Mouse (Mus musculus) thymus, adult 2 months (tissue): ENCODE results near the gene Creb3l2. TPM values are rescaled to one million over a fixed set of nuclear protein-coding genes. Genes with fewer than 3 reads are reported as not detected.
A peak's percentile ranks its signal among the peaks of the same experiment; 100 is the strongest.
"Not testable (repeated sequence)": the region's sequence is repeated elsewhere in the genome, so short reads cannot be mapped to it uniquely, and the experiment has no call there.

ENCODE experiments used
- DNase-seq: peaks from one replicate; pipeline ENCODE4 v3.0.0; 2021
- H3K27ac ChIP-seq: fragments of 200-500 bp; 2 replicates; pipeline ENCODE4 v1.5.1; 2012; ENCODE audit warnings: low read length, control low read depth; ENCODE audit not compliant: control insufficient read depth, insufficient read depth
- H3K27me3 ChIP-seq: fragments of 200-500 bp; 2 replicates; pipeline ENCODE4 v1.6.1; 2012; ENCODE audit warnings: mild to moderate bottlenecking, low read length, moderate library complexity, mixed read lengths; ENCODE audit not compliant: control insufficient read depth, insufficient read depth
- H3K36me3 ChIP-seq: fragments of 200-500 bp; 2 replicates; pipeline ENCODE4 v1.6.1; 2012; ENCODE audit warnings: mild to moderate bottlenecking, low read length, moderate library complexity; ENCODE audit not compliant: control insufficient read depth, insufficient read depth
- H3K4me1 ChIP-seq: fragments of 200-500 bp; replicated peaks from 2 replicates; pipeline ENCODE4 v1.6.1; 2012; ENCODE audit warnings: low read length; ENCODE audit not compliant: control insufficient read depth, insufficient read depth
- H3K4me3 ChIP-seq: fragments of 200-500 bp; 2 replicates; pipeline ENCODE4 v1.5.1; 2012; ENCODE audit warnings: mild to moderate bottlenecking, low read length, control low read depth, moderate library complexity; ENCODE audit not compliant: control insufficient read depth, insufficient read depth
- CTCF ChIP-seq: fragments of 200-500 bp; IDR thresholded peaks from 2 replicates; pipeline ENCODE4 v1.5.1; 2012; ENCODE audit warnings: mild to moderate bottlenecking, control low read depth, low read length, moderate library complexity, borderline replicate concordance; ENCODE audit not compliant: control insufficient read depth, poor library complexity, insufficient read depth; ENCODE audit errors: extremely low read depth
- POLR2A ChIP-seq: fragments of 200-500 bp; IDR thresholded peaks from 2 replicates; pipeline ENCODE4 v1.6.1; 2012; ENCODE audit warnings: mild to moderate bottlenecking, low read length, control low read depth, moderate library complexity; ENCODE audit not compliant: control insufficient read depth, poor library complexity, insufficient read depth; ENCODE audit errors: extremely low read depth
- WGBS: fragments of 180-500 bp; shearing (Covaris S2); methylation state at CpG from one replicate; pipeline ENCODE4 v1.1.7; 2018; 5-methylcytosine and 5-hydroxymethylcytosine counted together
- polyA plus RNA-seq: library from polyadenylated mRNA; depleted of rRNA; stranded (reverse); fragments of >200 nt; gene quantifications from 2 replicates; pipeline ENCODE4 v1.2.3, GENCODE M21; 2012

The Creb3l2 gene
- polyA plus RNA-seq, 1 experiment = 9.9 TPM

DNA sequence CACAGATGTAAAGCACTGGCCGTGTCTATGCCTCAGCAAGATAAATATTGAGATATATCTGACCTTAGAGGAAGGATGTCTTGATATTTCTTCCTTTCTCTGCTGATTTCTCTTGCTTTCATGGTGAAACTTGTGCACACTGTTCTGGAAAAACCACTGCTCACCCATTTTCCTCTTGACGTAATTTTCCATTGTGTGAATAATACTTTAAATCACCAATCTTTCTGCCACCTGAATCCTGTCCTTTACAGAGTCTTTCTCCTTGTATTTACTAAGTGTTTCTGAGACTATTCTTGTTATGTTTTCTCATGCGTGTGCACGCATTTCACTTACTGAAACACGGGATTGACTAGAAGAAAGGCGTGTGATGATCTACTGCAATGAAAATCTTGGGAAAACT, 18.7 kb upstream of the Creb3l2 start:
- Histone ChIP-seq H3K4me3 (no peak overlapping the region), H3K27ac (no peak overlapping the region), H3K36me3 (no peaks in the 10 kb centered on the region), H3K27me3 (no peaks in the 10 kb centered on the region), H3K4me1 (peaks cover 12% of the 10 kb centered on the region)
- WGBS = 91% methylated on average over 6 of the region's 6 CpGs
- DNase-seq = no peak
- no peak for TF ChIP-seq POLR2A
- no peak for TF ChIP-seq CTCF

DNA sequence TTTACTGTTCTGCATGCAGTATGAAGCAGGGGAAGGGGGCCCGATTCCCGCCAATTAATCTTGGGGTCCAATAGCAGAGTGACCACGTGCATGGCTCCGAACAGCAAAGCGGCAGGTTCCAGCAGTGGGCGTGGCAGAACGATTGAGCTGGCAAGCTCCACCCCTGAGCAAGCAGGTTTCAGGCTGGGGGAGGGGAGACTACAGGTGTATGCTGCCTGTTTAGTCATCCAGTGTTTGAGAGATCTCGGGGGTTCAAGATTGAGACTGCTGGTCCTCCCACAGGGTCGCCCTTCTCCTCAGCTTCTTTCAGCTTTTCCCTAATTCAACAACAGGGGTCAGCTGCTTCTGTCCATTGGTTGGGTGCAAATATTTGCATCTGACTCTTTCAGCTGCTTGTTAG, 17.7 kb upstream of the Creb3l2 start:
- 85% methylated on average over 9 of the region's 9 CpGs for WGBS
- not testable (repeated sequence) for H3K27ac ChIP-seq, DNase-seq, H3K36me3 ChIP-seq, H3K4me3 ChIP-seq, H3K27me3 ChIP-seq
- H3K4me1 ChIP-seq = peaks cover 10% of the 10 kb centered on the region

DNA sequence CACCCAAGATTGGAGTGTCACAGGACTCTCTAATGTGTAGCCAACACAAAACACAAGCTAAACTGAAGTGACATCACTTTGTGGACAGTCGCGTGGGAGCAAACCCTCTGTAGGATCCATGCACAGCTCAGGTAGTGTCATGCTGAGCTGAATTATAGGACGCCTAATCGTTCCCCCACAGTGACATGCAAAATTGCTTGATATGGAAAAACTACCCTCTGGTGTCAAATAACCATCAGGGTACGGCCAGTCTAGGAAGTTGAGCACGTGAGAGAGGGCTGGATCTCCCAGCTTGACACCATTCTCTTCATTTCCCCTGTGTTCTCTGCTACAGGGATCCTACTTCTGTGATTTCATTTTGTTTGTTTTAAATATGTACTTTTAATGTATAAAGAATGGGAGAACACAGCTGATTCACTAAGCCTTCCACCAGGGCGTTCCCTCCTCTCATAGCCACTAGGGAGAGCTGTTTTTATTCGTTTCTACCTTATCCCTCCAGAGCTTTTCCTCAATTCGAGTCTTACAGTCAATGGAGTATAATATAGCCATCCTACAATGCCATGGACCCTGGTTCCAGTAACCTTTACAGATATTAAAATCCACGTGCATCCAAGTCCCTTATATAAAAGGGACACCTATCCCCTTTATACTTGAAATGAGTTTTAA, 16.2 kb upstream of the Creb3l2 start:
- Histone ChIP-seq H3K36me3 (no peaks in the 10 kb centered on the region), H3K27me3 (no peaks in the 10 kb centered on the region), H3K4me3 (no peak overlapping the region), H3K27ac (no peak overlapping the region), H3K4me1 (peaks cover 7% of the 10 kb centered on the region)
- DNase-seq = no peak
- TF ChIP-seq CTCF = no peak
- no peak for TF ChIP-seq POLR2A
- WGBS = 64% methylated on average over 10 of the region's 10 CpGs

GRCm38 (mm10) chr6:37455540-37455939, 13.6 kb upstream of the Creb3l2 start:
- no peak for DNase-seq
- Histone ChIP-seq H3K4me3 (no peak overlapping the region), H3K27me3 (no peaks in the 10 kb centered on the region), H3K4me1 (peaks cover 5% of the 10 kb centered on the region), H3K36me3 (no peaks in the 10 kb centered on the region), H3K27ac (no peak overlapping the region)
- WGBS = 26% methylated on average over 5 of the region's 5 CpGs
- TF ChIP-seq POLR2A = no peak

DNA sequence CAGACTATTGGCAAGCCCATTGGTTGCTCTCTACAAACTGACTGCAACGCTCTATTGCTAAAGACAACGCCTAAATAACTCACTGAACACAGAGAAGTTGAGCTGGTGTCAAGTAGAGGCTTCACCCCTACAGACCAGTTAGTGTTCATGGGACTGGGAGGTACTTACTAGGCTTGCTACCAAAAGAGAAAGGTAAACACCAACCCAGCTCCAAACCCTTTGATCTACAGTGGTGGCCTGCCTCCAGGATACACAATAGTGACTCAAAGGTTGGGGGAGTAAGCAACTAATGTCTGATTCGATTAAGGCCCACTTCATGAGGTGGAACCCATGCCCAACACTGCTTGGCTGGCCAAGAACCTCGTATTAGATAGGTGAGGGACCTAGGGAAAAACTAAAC, 11.1 kb upstream of the Creb3l2 start:
- Histone ChIP-seq H3K36me3 (no peaks in the 10 kb centered on the region), H3K27me3 (no peaks in the 10 kb centered on the region), H3K27ac (no peak overlapping the region), H3K4me3 (no peak overlapping the region), H3K4me1 (peaks cover 5% of the 10 kb centered on the region)
- 90% methylated on average over 4 of the region's 4 CpGs for WGBS
- DNase-seq = no peak
- TF ChIP-seq POLR2A (no peak), CTCF (no peak)

- no peak for TF ChIP-seq CTCF
- TF ChIP-seq POLR2A = no peak
- 31% methylated on average over 4 of the region's 4 CpGs for WGBS
- Histone ChIP-seq H3K4me3 (no peak overlapping the region), H3K27ac (no peak overlapping the region), H3K36me3 (no peaks in the 10 kb centered on the region), H3K4me1 (peaks cover 5% of the 10 kb centered on the region), H3K27me3 (no peaks in the 10 kb centered on the region)
- no peak for DNase-seq
Observed at GRCm38 (mm10) chr6:37451664-37452063, 9.7 kb upstream of the Creb3l2 start.

DNA sequence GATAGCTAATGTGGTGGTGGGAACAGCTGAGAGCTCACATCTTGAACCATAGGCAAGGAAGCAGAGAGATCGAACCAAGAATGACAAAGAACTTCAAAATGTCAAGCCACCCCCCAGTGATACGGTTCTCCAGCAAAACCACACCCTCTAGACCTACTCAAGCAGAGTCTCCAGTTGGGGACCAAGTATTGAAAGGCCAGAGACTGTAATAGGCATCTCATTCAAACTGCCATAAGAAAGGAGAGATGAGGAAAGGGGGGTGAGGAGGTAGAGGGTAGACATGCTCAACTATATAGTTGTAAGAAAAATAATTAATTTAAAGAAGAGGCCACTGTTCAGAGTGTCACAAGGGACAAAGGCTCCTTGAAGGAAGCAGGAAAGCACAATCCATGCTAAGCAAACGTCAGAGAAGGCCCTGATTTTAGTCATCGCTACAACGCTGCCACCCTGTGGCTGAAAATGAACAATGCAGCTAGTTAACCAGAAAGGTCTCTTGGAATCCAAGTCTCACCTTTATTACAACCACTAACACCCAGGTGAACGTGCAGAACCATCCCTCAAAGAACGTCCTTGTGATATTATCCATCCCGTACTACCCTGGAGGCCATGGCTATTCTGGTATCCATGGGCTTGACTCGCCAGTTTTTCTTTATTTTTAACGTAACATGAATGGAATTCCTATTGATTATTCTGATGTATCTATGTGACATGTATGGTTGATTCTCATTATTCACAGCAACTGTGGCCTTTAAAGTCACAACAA, 5.9 kb upstream of the Creb3l2 start:
- H3K4me1 ChIP-seq = peaks cover under 1% of the 10 kb centered on the region
- H3K4me3 ChIP-seq = no peak overlapping the region
- H3K36me3 ChIP-seq = no peaks in the 10 kb centered on the region
- 30% methylated on average over 10 of the region's 10 CpGs for WGBS
- H3K27ac ChIP-seq = no peak overlapping the region
- H3K27me3 ChIP-seq = no peaks in the 10 kb centered on the region
- TF ChIP-seq POLR2A (no peak), CTCF (no peak)
- DNase-seq = peak; percentile 69
